Mouse (Mus musculus) midbrain, embryonic 16.5 days (tissue): ENCODE results near the gene Fmnl2. TPM values are rescaled to one million over a fixed set of nuclear protein-coding genes. Genes with fewer than 3 reads are reported as not detected.

Source experiments
- ATAC-seq: fragments of 200-750 bp; cut with Nextera tagmentation; 2 replicates; pipeline ENCODE4 v1.8.0; 2017; ENCODE audit warnings: moderate TSS enrichment
- H3K27ac ChIP-seq: fragments of 300-500 bp; sonication (generic); 2 replicates; pipeline ENCODE4 v1.5.1; 2014; ENCODE audit warnings: mild to moderate bottlenecking, low read length, mixed read lengths
- H3K27me3 ChIP-seq: fragments of 300-500 bp; sonication (generic); 2 replicates; pipeline ENCODE4 v1.6.1; 2014; ENCODE audit warnings: low read depth, low read length, mixed read lengths; ENCODE audit not compliant: control insufficient read depth, insufficient read depth
- H3K36me3 ChIP-seq: fragments of 300-500 bp; sonication (generic); 2 replicates; pipeline ENCODE4 v1.6.1; 2014; ENCODE audit warnings: mild to moderate bottlenecking, low read length, moderate library complexity, mixed read lengths; ENCODE audit not compliant: control insufficient read depth, insufficient read depth
- H3K4me1 ChIP-seq: fragments of 300-500 bp; sonication (generic); 2 replicates; pipeline ENCODE4 v1.6.1; 2014; ENCODE audit warnings: mild to moderate bottlenecking, low read length, mixed read lengths; ENCODE audit not compliant: control insufficient read depth, insufficient read depth
- H3K4me2 ChIP-seq: fragments of 300-500 bp; sonication (generic); 2 replicates; pipeline ENCODE4 v1.6.1; 2014; ENCODE audit warnings: mild to moderate bottlenecking, low read length, mixed read lengths
- H3K4me3 ChIP-seq: fragments of 300-500 bp; sonication (generic); 2 replicates; pipeline ENCODE4 v1.5.1; 2014; ENCODE audit warnings: low read depth, mild to moderate bottlenecking, low read length, moderate library complexity, mixed read lengths
- H3K9ac ChIP-seq: fragments of 300-500 bp; sonication (generic); 2 replicates; pipeline ENCODE4 v1.6.1; 2014; ENCODE audit warnings: low read depth, low read length, mixed read lengths
- H3K9me3 ChIP-seq: fragments of 300-500 bp; sonication (generic); replicated peaks from 2 replicates; pipeline ENCODE4 v1.6.1; 2014; ENCODE audit warnings: mild to moderate bottlenecking, low read length, mixed read lengths; ENCODE audit not compliant: control insufficient read depth, poor library complexity, severe bottlenecking
- WGBS: fragments of 180-500 bp; shearing (Covaris S2); extraction: QIAGEN DNeasy Blood & Tissue Kit; methylation state at CpG from one replicate; pipeline ENCODE4 v1.1.7; 2014; 5-methylcytosine and 5-hydroxymethylcytosine counted together
- polyA plus RNA-seq: library from polyadenylated mRNA; unstranded; fragments of >200 nt; fragmentation: Nextera tagmentation; extraction: Ambion mirVana; gene quantifications from 2 replicates; pipeline ENCODE4 v1.2.1, GENCODE M21; 2015

Gene Fmnl2
- polyA plus RNA-seq, 1 experiment from 2014 or later: 7.6 TPM

GRCm38 (mm10) chr2:52978796-52979195 is 121.1 kb downstream of the Fmnl2 start:
- H3K4me3 ChIP-seq: no peak overlapping the region
- H3K36me3 ChIP-seq: no peaks in the 10 kb centered on the region
- H3K4me1 ChIP-seq: peaks cover 12% of the 10 kb centered on the region
- H3K9ac ChIP-seq: no peak overlapping the region
- 95% methylated on average over 2 of the region's 2 CpGs for WGBS
- no peaks in the 10 kb centered on the region for H3K9me3 ChIP-seq
- no peaks in the 10 kb centered on the region for H3K27me3 ChIP-seq
- no peak overlapping the region for H3K4me2 ChIP-seq
- H3K27ac ChIP-seq: no peak overlapping the region
- ATAC-seq: no peak

GRCm38 (mm10) chr2:52979280-52979763 is 121.7 kb downstream of the Fmnl2 start:
- no peak overlapping the region for H3K27ac ChIP-seq
- no peaks in the 10 kb centered on the region for H3K36me3 ChIP-seq
- H3K4me3 ChIP-seq: no peak overlapping the region
- H3K4me1 ChIP-seq: peaks cover 12% of the 10 kb centered on the region
- H3K9ac ChIP-seq: no peak overlapping the region
- no peaks in the 10 kb centered on the region for H3K27me3 ChIP-seq
- 51% methylated on average over 4 of the region's 4 CpGs for WGBS
- H3K4me2 ChIP-seq: no peak overlapping the region
- ATAC-seq: no peak
- H3K9me3 ChIP-seq: no peaks in the 10 kb centered on the region

- Histone ChIP-seq H3K4me1 (peaks cover 21% of the 10 kb centered on the region), H3K9ac (no peak overlapping the region), H3K27ac (no peak overlapping the region), H3K9me3 (no peaks in the 10 kb centered on the region), H3K4me3 (no peak overlapping the region), H3K27me3 (no peaks in the 10 kb centered on the region), H3K4me2 (no peak overlapping the region), H3K36me3 (no peaks in the 10 kb centered on the region)
- ATAC-seq: no peak
- 84% methylated on average over 7 of the region's 7 CpGs for WGBS
These were observed 123.5 kb downstream of the Fmnl2 start for GRCm38 (mm10) chr2:52981126-52981525.

GRCm38 (mm10) chr2:52981595-52981994 is 123.9 kb downstream of the Fmnl2 start:
- Histone ChIP-seq H3K4me1 (peaks cover 21% of the 10 kb centered on the region), H3K9me3 (no peaks in the 10 kb centered on the region), H3K27me3 (no peaks in the 10 kb centered on the region), H3K9ac (no peak overlapping the region), H3K36me3 (no peaks in the 10 kb centered on the region), H3K4me2 (no peak overlapping the region), H3K27ac (no peak overlapping the region), H3K4me3 (no peak overlapping the region)
- no peak for ATAC-seq
- WGBS: 95% methylated on average over 8 of the region's 8 CpGs

- Histone ChIP-seq H3K9me3 (no peaks in the 10 kb centered on the region), H3K27me3 (no peaks in the 10 kb centered on the region), H3K36me3 (no peaks in the 10 kb centered on the region), H3K27ac (no peak overlapping the region), H3K4me3 (no peak overlapping the region), H3K4me1 (peaks cover 23% of the 10 kb centered on the region), H3K9ac (no peak overlapping the region), H3K4me2 (no peak overlapping the region)
- no peak for ATAC-seq
- WGBS: 87% methylated on average over 3 of the region's 3 CpGs
These were observed 124.8 kb downstream of the Fmnl2 start for GRCm38 (mm10) chr2:52982502-52982901.

- H3K36me3 ChIP-seq: no peaks in the 10 kb centered on the region
- H3K9me3 ChIP-seq: no peaks in the 10 kb centered on the region
- H3K27ac ChIP-seq: no peak overlapping the region
- H3K4me3 ChIP-seq: no peak overlapping the region
- 88% methylated on average over 1 of the region's 1 CpGs for WGBS
- H3K27me3 ChIP-seq: no peaks in the 10 kb centered on the region
- peaks cover 24% of the 10 kb centered on the region for H3K4me1 ChIP-seq
- ATAC-seq: no peak
- no peak overlapping the region for H3K4me2 ChIP-seq
- no peak overlapping the region for H3K9ac ChIP-seq
These were observed 126.9 kb downstream of the Fmnl2 start for GRCm38 (mm10) chr2:52984556-52984955.

- Histone ChIP-seq H3K9me3 (no peaks in the 10 kb centered on the region), H3K27me3 (no peaks in the 10 kb centered on the region), H3K9ac (no peak overlapping the region), H3K27ac (peak overlapping the region; percentile 34), H3K36me3 (no peaks in the 10 kb centered on the region), H3K4me1 (peaks cover 21% of the 10 kb centered on the region), H3K4me2 (no peak overlapping the region), H3K4me3 (no peak overlapping the region)
- WGBS: 24% methylated on average over 4 of the region's 4 CpGs
- ATAC-seq: 0 out of 2 replicates have a peak, but pooled peaks have one; percentile 14
These were observed 127.5 kb downstream of the Fmnl2 start for GRCm38 (mm10) chr2:52985167-52985566.

- H3K9me3 ChIP-seq: no peaks in the 10 kb centered on the region
- H3K4me2 ChIP-seq: no peak overlapping the region
- H3K36me3 ChIP-seq: no peaks in the 10 kb centered on the region
- 82% methylated on average over 3 of the region's 3 CpGs for WGBS
- no peak for ATAC-seq
- H3K4me3 ChIP-seq: no peak overlapping the region
- H3K27me3 ChIP-seq: no peaks in the 10 kb centered on the region
- peaks cover 19% of the 10 kb centered on the region for H3K4me1 ChIP-seq
- H3K27ac ChIP-seq: no peak overlapping the region
- H3K9ac ChIP-seq: no peak overlapping the region
These were observed 128.7 kb downstream of the Fmnl2 start for GRCm38 (mm10) chr2:52986354-52986753.

GRCm38 (mm10) chr2:52987035-52987434 is 129.4 kb downstream of the Fmnl2 start:
- H3K27me3 ChIP-seq: no peaks in the 10 kb centered on the region
- no peaks in the 10 kb centered on the region for H3K36me3 ChIP-seq
- 95% methylated on average over 6 of the region's 6 CpGs for WGBS
- peaks cover 19% of the 10 kb centered on the region for H3K4me1 ChIP-seq
- no peak overlapping the region for H3K4me2 ChIP-seq
- H3K9ac ChIP-seq: no peak overlapping the region
- no peaks in the 10 kb centered on the region for H3K9me3 ChIP-seq
- no peak for ATAC-seq
- no peak overlapping the region for H3K4me3 ChIP-seq
- no peak overlapping the region; the same call in 1 of the 2 replicates for H3K27ac ChIP-seq
